Mouse (Mus musculus): ENCODE measurements at regions not wholly inside any gene's neighbourhood (a gene's known extent, or its start where the extent isn't known, plus 50 kb on each side); places are given as distances from the start of the nearest gene placed in this dataset.

GRCm38 (mm10) chr10:37668827-37669226 lies 530.1 kb upstream of the Marcks start:
- intact Hi-C loops (cut with DNase I), result no loop called here
- WGBS, result 69% methylated on average over 2 of the region's 2 CpGs
- Histone ChIP-seq H3K79me2 (replicated peaks; ENCODE audit: control insufficient read depth, insufficient read depth, low read length) (no peaks in the 10 kb centered on the region), H3K36me3 (ENCODE audit: control insufficient read depth, insufficient read depth, low read length) (no peaks in the 10 kb centered on the region), H3K4me3 (no peak overlapping the region), H3K27me3 (ENCODE audit: control insufficient read depth, insufficient read depth, low read length) (no peaks in the 10 kb centered on the region), H3K9ac (ENCODE audit: low read depth, low read length) (no peak overlapping the region), H3K4me1 (ENCODE audit: control insufficient read depth, insufficient read depth, low read length) (no peaks in the 10 kb centered on the region), H3K27ac (no peak overlapping the region)
- TF ChIP-seq POLR2A (IDR thresholded peaks at IDR 0.05; ENCODE audit: insufficient read depth, low read depth, low read length) (no peak), EP300 (IDR thresholded peaks at IDR 0.05; ENCODE audit: insufficient read depth, low read depth, low read length) (no peak), CTCF (IDR thresholded peaks at IDR 0.05) (no peak)
- DNase-seq, result no peak

DNA sequence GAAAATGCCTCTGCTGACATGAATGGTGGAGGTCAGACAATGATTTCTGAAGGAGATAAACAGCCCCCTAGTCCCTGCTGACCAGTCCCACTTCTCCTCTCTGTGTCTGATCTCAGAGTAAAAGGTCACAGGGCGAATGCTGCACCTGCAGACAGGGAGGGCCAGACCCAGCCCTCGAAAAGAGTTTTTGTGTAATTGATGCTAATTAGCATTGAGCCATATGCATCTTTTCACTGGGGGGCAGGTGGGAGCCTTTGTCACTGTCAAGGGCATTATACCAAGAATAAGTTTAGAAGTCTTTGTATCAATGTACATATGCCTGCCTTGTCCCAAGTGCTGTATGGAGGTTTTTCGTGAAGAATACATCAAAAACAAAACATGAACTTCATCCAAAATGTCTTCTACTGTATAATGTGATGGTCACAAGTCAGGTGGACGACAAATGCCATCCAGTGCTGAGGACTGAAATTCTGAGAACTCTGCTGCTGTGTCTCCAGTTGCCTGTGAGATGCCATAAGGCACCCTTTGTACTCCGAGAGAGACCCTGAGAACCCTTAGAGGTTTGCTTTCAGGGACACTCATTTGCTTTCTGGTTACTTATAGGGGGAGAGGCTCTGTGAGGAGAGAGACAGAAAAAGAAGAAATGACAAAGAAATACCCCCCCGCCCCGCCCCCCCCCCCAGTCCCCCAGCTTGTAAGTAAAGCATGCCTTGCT lies 528.5 kb upstream of the Marcks start:
- Histone ChIP-seq H3K4me1 (ENCODE audit: control insufficient read depth, insufficient read depth, low read length) (no peaks in the 10 kb centered on the region), H3K4me3 (no peak overlapping the region), H3K27me3 (ENCODE audit: control insufficient read depth, insufficient read depth, low read length) (no peaks in the 10 kb centered on the region), H3K36me3 (ENCODE audit: control insufficient read depth, insufficient read depth, low read length) (no peaks in the 10 kb centered on the region), H3K27ac (no peak overlapping the region), H3K9ac (ENCODE audit: low read depth, low read length) (no peak overlapping the region), H3K79me2 (replicated peaks; ENCODE audit: control insufficient read depth, insufficient read depth, low read length) (no peaks in the 10 kb centered on the region)
- WGBS, result 79% methylated on average over 7 of the region's 7 CpGs
- intact Hi-C loops (cut with DNase I), result no loop called here
- no peak for TF ChIP-seq EP300 (IDR thresholded peaks at IDR 0.05; ENCODE audit: insufficient read depth, low read depth, low read length)
- no peak for TF ChIP-seq POLR2A (IDR thresholded peaks at IDR 0.05; ENCODE audit: insufficient read depth, low read depth, low read length)
- no peak for TF ChIP-seq CTCF (IDR thresholded peaks at IDR 0.05)
- DNase-seq, result no peak

DNA sequence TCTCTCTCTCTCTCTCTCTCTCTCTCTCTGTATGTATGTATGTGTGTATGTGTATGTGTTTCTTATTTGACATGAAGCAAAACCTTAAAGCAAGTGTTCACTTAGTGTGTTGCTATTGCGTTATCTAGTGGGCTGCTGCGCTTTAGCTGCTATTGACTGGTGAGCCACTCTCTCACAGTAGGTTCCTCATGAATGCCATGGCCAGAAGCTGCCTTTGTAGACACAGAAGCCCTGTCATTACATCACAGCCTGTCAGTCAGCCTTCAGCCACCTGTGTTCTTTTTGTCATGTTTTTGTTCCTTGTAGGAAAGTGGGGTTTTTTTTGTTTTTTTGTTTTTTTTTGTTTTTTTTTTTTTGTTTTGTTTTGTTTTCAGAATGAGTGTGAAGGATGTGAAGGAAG lies 527.8 kb upstream of the Marcks start:
- Histone ChIP-seq H3K36me3 (ENCODE audit: control insufficient read depth, insufficient read depth, low read length) (no peaks in the 10 kb centered on the region), H3K27me3 (ENCODE audit: control insufficient read depth, insufficient read depth, low read length) (no peaks in the 10 kb centered on the region), H3K79me2 (replicated peaks; ENCODE audit: control insufficient read depth, insufficient read depth, low read length) (no peaks in the 10 kb centered on the region), H3K4me3 (no peak overlapping the region), H3K27ac (no peak overlapping the region), H3K9ac (ENCODE audit: low read depth, low read length) (no peak overlapping the region), H3K4me1 (ENCODE audit: control insufficient read depth, insufficient read depth, low read length) (no peaks in the 10 kb centered on the region)
- TF ChIP-seq POLR2A (IDR thresholded peaks at IDR 0.05; ENCODE audit: insufficient read depth, low read depth, low read length) (no peak), EP300 (IDR thresholded peaks at IDR 0.05; ENCODE audit: insufficient read depth, low read depth, low read length) (no peak), CTCF (IDR thresholded peaks at IDR 0.05) (no peak)
- intact Hi-C loops (cut with DNase I), result no loop called here
- no peak for DNase-seq
- 97% methylated on average over 2 of the region's 2 CpGs for WGBS

GRCm38 (mm10) chr10:37637001-37637562 lies 498.4 kb upstream of the Marcks start:
- Histone ChIP-seq H3K79me2 (replicated peaks; ENCODE audit: control insufficient read depth, insufficient read depth, low read length) (no peaks in the 10 kb centered on the region), H3K27me3 (ENCODE audit: control insufficient read depth, insufficient read depth, low read length) (no peaks in the 10 kb centered on the region), H3K4me1 (ENCODE audit: control insufficient read depth, insufficient read depth, low read length) (no peaks in the 10 kb centered on the region), H3K27ac (no peak overlapping the region), H3K4me3 (no peak overlapping the region), H3K9ac (ENCODE audit: low read depth, low read length) (no peak overlapping the region), H3K36me3 (ENCODE audit: control insufficient read depth, insufficient read depth, low read length) (no peaks in the 10 kb centered on the region)
- TF ChIP-seq EP300 (IDR thresholded peaks at IDR 0.05; ENCODE audit: insufficient read depth, low read depth, low read length) (no peak), POLR2A (IDR thresholded peaks at IDR 0.05; ENCODE audit: insufficient read depth, low read depth, low read length) (no peak), CTCF (IDR thresholded peaks at IDR 0.05) (no peak)
- DNase-seq, result no peak
- 73% methylated on average over 7 of the region's 7 CpGs for WGBS
- intact Hi-C loops (cut with DNase I), result no loop called here

GRCm38 (mm10) chr10:37636421-37636820 lies 497.7 kb upstream of the Marcks start:
- no peak overlapping the region for H3K9ac ChIP-seq (ENCODE audit: low read depth, low read length)
- DNase-seq, result no peak
- no peaks in the 10 kb centered on the region for H3K36me3 ChIP-seq (ENCODE audit: control insufficient read depth, insufficient read depth, low read length)
- no peaks in the 10 kb centered on the region for H3K27me3 ChIP-seq (ENCODE audit: control insufficient read depth, insufficient read depth, low read length)
- no peak overlapping the region for H3K4me3 ChIP-seq
- intact Hi-C loops (cut with DNase I), result no loop called here
- TF ChIP-seq POLR2A (IDR thresholded peaks at IDR 0.05; ENCODE audit: insufficient read depth, low read depth, low read length) (no peak), EP300 (IDR thresholded peaks at IDR 0.05; ENCODE audit: insufficient read depth, low read depth, low read length) (no peak), CTCF (IDR thresholded peaks at IDR 0.05) (no peak)
- H3K27ac ChIP-seq, result no peak overlapping the region
- H3K79me2 ChIP-seq (replicated peaks; ENCODE audit: control insufficient read depth, insufficient read depth, low read length), result no peaks in the 10 kb centered on the region
- 84% methylated on average over 4 of the region's 4 CpGs for WGBS
- H3K4me1 ChIP-seq (ENCODE audit: control insufficient read depth, insufficient read depth, low read length), result no peaks in the 10 kb centered on the region

DNA sequence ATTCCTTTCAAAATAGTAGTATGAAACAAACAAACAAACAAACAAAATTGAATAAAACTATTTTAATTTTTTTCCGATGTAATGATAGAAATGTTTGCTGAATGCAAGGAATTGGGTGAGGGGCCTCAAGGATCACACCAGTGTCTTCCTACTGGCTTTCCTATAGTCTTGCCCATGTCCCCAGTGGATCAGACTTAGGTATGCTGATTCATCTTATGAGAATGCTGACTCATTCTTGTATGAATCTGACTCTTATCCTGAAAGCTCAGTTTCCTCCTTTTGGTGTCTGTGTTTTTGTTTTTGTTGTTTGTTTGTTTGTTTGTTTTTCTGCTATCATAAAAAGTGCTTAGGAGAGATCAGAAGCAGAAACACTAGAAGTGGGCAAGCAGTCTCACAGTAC lies 491.7 kb upstream of the Marcks start:
- no peaks in the 10 kb centered on the region for H3K27me3 ChIP-seq (ENCODE audit: control insufficient read depth, insufficient read depth, low read length)
- WGBS, result 98% methylated on average over 1 of the region's 1 CpGs
- intact Hi-C loops (cut with DNase I), result no loop called here
- H3K4me1 ChIP-seq (ENCODE audit: control insufficient read depth, insufficient read depth, low read length), result peaks cover 2% of the 10 kb centered on the region
- no peak for DNase-seq
- TF ChIP-seq POLR2A (IDR thresholded peaks at IDR 0.05; ENCODE audit: insufficient read depth, low read depth, low read length) (no peak), CTCF (IDR thresholded peaks at IDR 0.05) (no peak), EP300 (IDR thresholded peaks at IDR 0.05; ENCODE audit: insufficient read depth, low read depth, low read length) (no peak)
- H3K27ac ChIP-seq, result no peak overlapping the region
- no peak overlapping the region for H3K4me3 ChIP-seq
- H3K9ac ChIP-seq (ENCODE audit: low read depth, low read length), result no peak overlapping the region
- no peaks in the 10 kb centered on the region for H3K36me3 ChIP-seq (ENCODE audit: control insufficient read depth, insufficient read depth, low read length)
- H3K79me2 ChIP-seq (replicated peaks; ENCODE audit: control insufficient read depth, insufficient read depth, low read length), result no peaks in the 10 kb centered on the region
